Mouse (Mus musculus) liver, adult (tissue): ENCODE measurements around the gene Patj.

ENCODE experiments used
- GATA4 ChIP-seq: IDR thresholded peaks from 2 replicates; pipeline ENCODE4 v1.6.1; 2014; ENCODE audit warnings: mild to moderate bottlenecking, low read length; ENCODE audit not compliant: insufficient replicate concordance

Patj gene

GRCm38 (mm10) chr4:98465476-98465875 lies 69.9 kb downstream of the Patj start:
- TF ChIP-seq GATA4 = no peak

- no peak for TF ChIP-seq GATA4
Measured at GRCm38 (mm10) chr4:98465886-98466285, 70.3 kb downstream of the Patj start.

- no peak for TF ChIP-seq GATA4
Measured at GRCm38 (mm10) chr4:98471376-98471775, 75.8 kb downstream of the Patj start.

GRCm38 (mm10) chr4:98473491-98473890 lies 77.9 kb downstream of the Patj start:
- no peak for TF ChIP-seq GATA4

- TF ChIP-seq GATA4 = no peak
Measured at GRCm38 (mm10) chr4:98478005-98478404, 82.4 kb downstream of the Patj start.

- TF ChIP-seq GATA4 = no peak
Measured at GRCm38 (mm10) chr4:98486475-98486874, 90.9 kb downstream of the Patj start.

GRCm38 (mm10) chr4:98486901-98487300 lies 91.3 kb downstream of the Patj start:
- no peak for TF ChIP-seq GATA4

GRCm38 (mm10) chr4:98489386-98489785 lies 93.8 kb downstream of the Patj start:
- TF ChIP-seq GATA4 = no peak

- TF ChIP-seq GATA4 = no peak
Measured at GRCm38 (mm10) chr4:98498341-98498740, 102.8 kb downstream of the Patj start.

GRCm38 (mm10) chr4:98500182-98500581 lies 104.6 kb downstream of the Patj start:
- no peak for TF ChIP-seq GATA4

- TF ChIP-seq GATA4 = no peak
Measured at GRCm38 (mm10) chr4:98500875-98501274, 105.3 kb downstream of the Patj start.

- no peak for TF ChIP-seq GATA4
Measured at GRCm38 (mm10) chr4:98504743-98505142, 109.2 kb downstream of the Patj start.

GRCm38 (mm10) chr4:98508471-98509271 lies 113.1 kb downstream of the Patj start:
- no peak for TF ChIP-seq GATA4

GRCm38 (mm10) chr4:98509939-98510338 lies 114.4 kb downstream of the Patj start:
- TF ChIP-seq GATA4 = no peak

- TF ChIP-seq GATA4 = no peak
Measured at GRCm38 (mm10) chr4:98511296-98511695, 115.7 kb downstream of the Patj start.

GRCm38 (mm10) chr4:98511964-98512743 lies 116.6 kb downstream of the Patj start:
- no peak for TF ChIP-seq GATA4
